Mouse (Mus musculus) liver, embryonic 18 days (tissue): ENCODE data around the gene Etaa1. TPM values are rescaled to one million over a fixed set of nuclear protein-coding genes. Genes with fewer than 3 reads are reported as not detected.

ENCODE experiments used
- polyA plus RNA-seq: library from polyadenylated mRNA; depleted of rRNA; stranded (reverse); fragments of >200 nt; gene quantifications from 2 replicates; pipeline ENCODE4 v1.2.3, GENCODE M21; 2012; rRNA removed

The Etaa1 gene
- 2.3 and 2.5 TPM in 2 replicates for polyA plus RNA-seq

DNA sequence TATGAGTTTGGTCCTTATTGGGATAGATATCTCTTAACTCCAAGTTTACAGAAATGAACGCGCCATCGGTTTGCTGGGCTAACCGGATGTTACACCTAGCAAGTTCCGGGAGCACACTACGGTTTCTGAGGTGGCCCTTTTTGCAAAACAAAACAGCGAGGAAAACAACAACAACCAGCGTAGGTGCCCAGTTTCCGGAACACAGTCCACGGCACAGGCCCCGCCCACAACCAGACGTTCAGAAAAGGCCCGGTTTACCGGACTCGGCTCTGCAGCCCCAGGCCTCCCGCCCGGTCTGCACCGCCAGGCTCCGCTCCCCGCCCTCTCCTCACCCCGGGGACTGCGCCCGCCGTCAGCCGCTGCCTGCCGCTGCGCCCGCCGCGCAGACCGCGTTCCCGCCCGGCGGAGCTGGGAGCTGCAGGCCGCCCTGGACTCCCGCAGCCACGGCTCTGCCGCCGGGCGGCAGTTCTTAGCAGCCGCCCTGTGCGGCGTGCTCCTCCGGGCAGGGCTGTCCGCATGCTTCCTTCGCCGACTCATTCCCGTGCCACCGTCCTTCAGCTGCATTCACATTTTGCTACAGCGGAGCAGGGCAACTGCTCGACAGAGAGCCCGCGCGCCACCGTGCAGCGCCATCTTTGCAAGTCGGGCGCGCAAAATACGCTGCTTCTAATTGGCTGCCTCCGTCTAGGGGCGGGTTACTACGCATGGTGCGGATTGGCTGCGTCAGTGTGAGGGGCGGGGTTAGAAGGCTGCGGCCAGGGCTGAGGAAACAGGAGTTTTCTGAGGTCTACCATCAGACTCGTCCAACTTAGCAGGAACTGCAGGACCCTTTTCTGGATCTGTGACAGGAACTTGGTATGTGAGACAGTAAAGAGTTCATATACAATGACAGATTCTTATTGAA lies at the start of gene Etaa1:
Gene Etaa1 (minus strand): TSS at position 645 of the 904 bp plus-strand sequence.

